Mouse (Mus musculus): ENCODE results near the gene Fam241b. TPM values are rescaled to one million over a fixed set of nuclear protein-coding genes. Genes with fewer than 3 reads are reported as not detected.

The Fam241b gene
- polyA plus RNA-seq, 1 experiment: 72.0 TPM

DNA sequence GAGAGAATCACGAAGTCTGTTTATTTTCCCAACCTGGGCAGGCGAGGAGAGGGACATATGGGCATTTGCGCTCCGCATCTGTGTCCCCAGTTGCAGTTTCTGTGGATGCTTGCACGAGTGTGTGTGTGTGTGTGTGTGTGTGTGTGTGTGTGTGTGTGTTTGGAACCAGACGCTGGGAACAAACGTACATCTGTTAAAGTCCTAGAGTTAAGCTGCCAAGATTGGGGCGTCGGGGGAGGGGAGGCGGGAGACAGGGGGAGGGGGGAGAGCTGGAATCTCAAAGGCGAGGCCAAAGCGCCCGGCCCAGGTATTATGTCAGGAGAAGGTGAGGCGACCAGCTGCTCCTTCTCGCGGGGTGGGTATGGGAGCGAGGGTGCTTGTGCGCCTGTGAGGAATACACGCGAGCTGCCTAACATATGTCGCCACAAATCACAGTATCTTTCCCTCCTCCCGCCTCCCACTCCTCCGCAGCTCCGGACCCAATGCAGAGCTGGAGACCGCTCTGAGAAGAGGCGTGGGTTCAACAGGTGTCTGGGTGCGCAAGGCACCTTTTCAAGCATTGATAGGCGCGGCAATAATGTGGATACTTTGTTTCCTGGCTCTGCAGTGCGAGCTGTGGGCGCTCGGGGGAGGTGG, 15.3 kb downstream of the Fam241b start:
- peak; percentile 72 for DNase-seq (ENCODE audit: low read depth)
- no peak for TF ChIP-seq POLR2A (IDR thresholded peaks at IDR 0.05; ENCODE audit: borderline replicate concordance, extremely low read depth, insufficient read depth, insufficient read length, poor library complexity, severe bottlenecking)
- TF ChIP-seq CTCF (IDR thresholded peaks at IDR 0.05; ENCODE audit: borderline replicate concordance, extremely low read depth, insufficient read depth, insufficient read length): no peak

DNA sequence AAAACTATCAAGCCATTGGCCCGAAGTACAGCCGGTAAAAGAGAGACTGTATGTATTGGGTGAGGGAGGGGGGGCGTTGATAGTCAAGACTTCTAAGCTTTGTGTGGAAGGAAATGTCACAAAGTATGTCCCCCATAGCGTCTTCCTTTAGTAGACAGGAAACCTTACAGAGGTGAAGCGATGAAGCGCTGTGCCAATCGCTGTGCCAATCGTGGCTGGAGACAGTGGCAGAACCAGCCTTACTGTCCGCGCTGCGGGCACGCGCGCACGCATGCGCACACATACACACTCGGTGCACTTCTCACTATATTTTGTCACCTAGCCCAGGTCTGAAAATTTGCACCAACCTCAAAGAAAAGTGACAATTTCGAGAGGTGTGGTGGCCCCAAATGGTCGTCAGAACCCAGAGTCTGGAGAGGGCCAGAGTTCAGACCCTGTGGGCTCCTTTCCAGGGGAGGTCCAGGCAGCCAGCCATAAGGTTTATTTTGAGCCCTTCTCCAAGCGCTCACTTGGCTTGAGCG, 15.9 kb downstream of the Fam241b start:
- DNase-seq (ENCODE audit: low read depth): no peak
- TF ChIP-seq POLR2A (IDR thresholded peaks at IDR 0.05; ENCODE audit: borderline replicate concordance, extremely low read depth, insufficient read depth, insufficient read length, poor library complexity, severe bottlenecking) (no peak), CTCF (IDR thresholded peaks at IDR 0.05; ENCODE audit: borderline replicate concordance, extremely low read depth, insufficient read depth, insufficient read length) (no peak)

DNA sequence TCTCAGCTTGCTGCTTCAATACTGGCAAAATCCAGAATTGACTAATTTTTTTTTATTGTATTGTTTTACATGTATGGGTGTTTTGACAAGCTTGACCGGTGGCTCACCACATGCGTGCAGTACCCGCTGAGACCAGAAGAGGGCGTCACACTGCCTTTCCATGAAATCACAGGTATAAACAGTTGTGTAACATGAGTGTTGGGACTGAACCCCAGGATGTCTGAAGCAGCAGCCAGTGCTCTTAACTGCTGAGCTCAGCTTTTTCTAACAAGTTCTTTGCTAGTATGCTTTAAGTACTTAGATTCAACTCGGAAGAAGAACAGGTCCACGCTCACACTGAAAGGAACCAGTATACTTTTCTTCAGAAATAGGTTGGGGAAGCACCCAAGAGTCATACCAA, 16.6 kb downstream of the Fam241b start:
- TF ChIP-seq POLR2A (IDR thresholded peaks at IDR 0.05; ENCODE audit: borderline replicate concordance, extremely low read depth, insufficient read depth, insufficient read length, poor library complexity, severe bottlenecking) (no peak), CTCF (IDR thresholded peaks at IDR 0.05; ENCODE audit: borderline replicate concordance, extremely low read depth, insufficient read depth, insufficient read length) (peak; percentile 46; the same call in 1 of the 2 replicates)
- no peak for DNase-seq (ENCODE audit: low read depth)

DNA sequence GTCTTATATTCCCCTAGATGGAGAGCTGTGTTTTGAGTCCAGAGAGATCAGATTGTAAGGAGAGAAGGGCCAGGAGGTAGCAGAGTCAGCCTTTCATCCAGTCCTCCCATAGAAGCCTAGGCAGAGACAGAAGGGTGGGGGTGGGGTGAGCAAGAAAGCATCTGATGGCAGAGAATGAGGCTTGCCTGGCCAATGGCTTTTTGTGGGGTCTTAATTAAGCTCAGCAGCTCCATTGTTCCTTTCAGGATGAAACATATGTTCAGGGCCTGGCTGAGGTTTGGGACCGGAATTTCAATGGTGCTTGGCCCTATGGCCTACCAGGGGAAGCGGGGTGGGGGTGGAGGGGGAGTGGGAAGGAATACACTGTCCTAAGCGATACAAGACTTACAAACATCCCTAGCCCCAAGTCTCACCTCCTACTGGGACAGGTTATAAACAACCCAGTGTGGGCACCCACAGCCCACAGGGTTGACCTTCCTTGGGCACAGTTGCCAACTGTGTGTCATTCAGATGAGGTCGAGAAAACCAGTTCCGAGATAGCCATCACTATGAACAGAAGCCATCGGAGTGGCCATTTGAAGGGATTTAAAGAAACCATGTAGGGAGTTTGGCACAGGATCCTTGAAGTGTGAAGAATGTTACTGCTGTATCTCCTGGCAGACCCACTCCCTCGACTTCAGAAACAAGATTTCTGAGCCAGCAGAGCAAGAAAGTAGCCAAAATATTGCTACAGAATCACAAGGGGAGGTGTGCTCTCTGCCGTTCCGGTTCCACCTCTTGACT, 29.7 kb downstream of the Fam241b start:
- peak; percentile 82 for DNase-seq (ENCODE audit: low read depth)
- TF ChIP-seq POLR2A (IDR thresholded peaks at IDR 0.05; ENCODE audit: borderline replicate concordance, extremely low read depth, insufficient read depth, insufficient read length, poor library complexity, severe bottlenecking): no peak
- TF ChIP-seq CTCF (IDR thresholded peaks at IDR 0.05; ENCODE audit: borderline replicate concordance, extremely low read depth, insufficient read depth, insufficient read length): no peak

DNA sequence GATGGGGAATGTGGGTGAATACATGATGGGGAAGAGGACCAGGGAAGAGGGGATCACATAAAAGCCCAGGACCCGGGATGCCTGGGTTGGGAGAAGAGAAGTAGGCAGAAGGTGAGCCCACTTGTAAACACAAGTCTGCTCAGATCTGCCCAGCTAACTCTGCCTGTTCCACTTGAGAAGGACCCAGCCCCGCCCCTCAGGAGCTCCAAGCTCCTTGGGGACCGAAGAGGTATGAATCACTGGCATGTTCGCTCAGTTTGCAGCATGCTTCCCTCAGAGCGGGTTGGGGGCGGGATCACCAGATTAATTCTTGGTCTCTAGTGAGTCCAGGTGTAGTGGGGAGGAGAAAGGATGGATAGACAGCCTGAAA, 32.5 kb downstream of the Fam241b start:
- no peak for TF ChIP-seq POLR2A (IDR thresholded peaks at IDR 0.05; ENCODE audit: borderline replicate concordance, extremely low read depth, insufficient read depth, insufficient read length, poor library complexity, severe bottlenecking)
- TF ChIP-seq CTCF (IDR thresholded peaks at IDR 0.05; ENCODE audit: borderline replicate concordance, extremely low read depth, insufficient read depth, insufficient read length): no peak
- no peak for DNase-seq (ENCODE audit: low read depth)

DNA sequence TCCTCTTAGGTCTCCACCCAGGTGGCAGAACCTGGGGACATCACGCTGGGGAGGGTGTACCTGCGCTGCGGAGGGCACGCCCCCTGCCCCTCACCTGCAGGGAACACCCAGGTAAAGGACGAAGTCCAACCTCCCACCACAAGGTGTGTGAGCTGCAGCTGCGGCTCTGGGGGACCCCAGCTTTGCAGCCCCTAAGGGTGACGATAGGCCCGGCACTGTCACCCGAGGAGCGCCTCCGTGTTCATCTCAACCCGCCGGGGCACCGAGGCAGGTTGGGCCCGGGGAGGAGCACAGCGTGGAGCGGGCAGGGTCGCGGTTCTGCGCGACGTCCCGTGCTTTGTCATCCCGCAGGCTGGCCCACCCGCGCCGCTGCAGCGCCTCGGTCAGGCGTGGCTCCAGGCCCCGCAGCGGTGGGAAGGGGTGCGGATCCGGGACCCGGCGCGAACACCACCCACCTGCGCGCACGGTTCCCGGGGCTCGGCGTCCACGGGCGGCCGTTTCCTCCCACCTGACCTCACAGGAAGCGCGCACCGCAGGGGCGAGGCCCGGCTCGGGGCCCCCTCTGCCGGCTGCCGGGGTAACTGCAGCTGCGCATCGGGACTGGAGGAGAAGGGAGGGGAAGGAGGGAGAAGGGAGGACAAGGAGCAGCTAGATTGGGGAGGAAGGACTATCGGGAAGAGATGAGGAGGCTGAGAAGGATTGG, 33.1 kb downstream of the Fam241b start:
- DNase-seq (ENCODE audit: low read depth): peak; percentile 88
- TF ChIP-seq POLR2A (IDR thresholded peaks at IDR 0.05; ENCODE audit: borderline replicate concordance, extremely low read depth, insufficient read depth, insufficient read length, poor library complexity, severe bottlenecking) (peak; percentile 55; the same call in 1 of the 2 replicates), CTCF (IDR thresholded peaks at IDR 0.05; ENCODE audit: borderline replicate concordance, extremely low read depth, insufficient read depth, insufficient read length) (peak; percentile 89)

DNA sequence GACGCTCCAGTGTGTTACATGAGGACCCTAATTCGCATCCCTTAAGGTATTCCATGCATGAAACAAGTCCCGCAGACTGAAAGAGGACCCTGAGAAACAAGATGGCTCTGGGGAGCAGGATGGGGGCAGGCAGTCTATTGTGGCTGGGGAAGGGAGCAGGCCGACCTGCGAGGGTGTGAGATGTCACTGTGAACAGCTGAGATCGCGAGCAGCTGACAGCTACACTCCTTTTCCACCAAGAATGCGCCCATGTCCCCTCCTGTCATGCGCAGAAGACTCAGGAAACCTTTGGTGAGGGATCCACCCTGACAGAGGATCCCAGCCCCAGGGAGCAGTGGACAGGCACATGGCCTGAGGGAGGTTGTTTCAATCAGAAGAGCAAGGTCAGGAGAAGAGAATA, 36.7 kb downstream of the Fam241b start:
- TF ChIP-seq CTCF (IDR thresholded peaks at IDR 0.05; ENCODE audit: borderline replicate concordance, extremely low read depth, insufficient read depth, insufficient read length): no peak
- no peak for TF ChIP-seq POLR2A (IDR thresholded peaks at IDR 0.05; ENCODE audit: borderline replicate concordance, extremely low read depth, insufficient read depth, insufficient read length, poor library complexity, severe bottlenecking)
- DNase-seq (ENCODE audit: low read depth): no peak

DNA sequence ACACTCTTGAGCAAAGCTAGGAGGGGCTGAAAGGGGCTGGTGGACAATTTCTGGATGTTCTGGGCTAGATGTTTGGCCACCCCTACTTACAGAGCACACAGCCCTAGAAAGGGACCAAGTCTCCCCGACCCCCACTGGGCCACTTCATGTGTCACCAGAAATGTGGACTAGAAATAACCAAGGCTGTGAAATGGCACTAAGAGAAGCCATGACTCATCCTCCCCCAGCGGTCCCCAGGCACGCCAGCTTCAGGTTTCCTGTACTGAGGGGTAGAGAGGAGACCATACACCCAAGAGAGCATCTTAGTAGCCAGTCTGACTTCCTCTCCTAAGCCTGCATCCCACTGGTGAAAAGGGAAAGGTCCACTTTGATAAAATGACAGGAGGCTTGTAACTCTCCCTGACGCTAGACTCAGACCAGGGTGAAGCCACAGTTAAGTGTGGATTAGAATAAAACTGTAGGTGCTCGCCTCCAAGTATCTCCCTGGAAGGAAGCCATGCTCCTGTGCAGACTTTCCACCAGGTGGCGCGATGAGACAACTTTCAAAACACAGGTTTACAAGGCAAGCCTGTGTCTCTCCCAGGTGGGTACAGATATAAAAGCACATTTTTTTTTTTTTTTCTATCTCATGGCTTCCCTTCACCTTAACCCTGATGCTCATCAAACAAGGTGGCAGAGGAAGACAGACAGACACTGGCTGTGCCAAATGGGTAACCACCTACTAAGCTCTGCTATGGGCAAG, 38.7 kb downstream of the Fam241b start:
- peak; percentile 84 for TF ChIP-seq CTCF (IDR thresholded peaks at IDR 0.05; ENCODE audit: borderline replicate concordance, extremely low read depth, insufficient read depth, insufficient read length)
- TF ChIP-seq POLR2A (IDR thresholded peaks at IDR 0.05; ENCODE audit: borderline replicate concordance, extremely low read depth, insufficient read depth, insufficient read length, poor library complexity, severe bottlenecking): no peak
- DNase-seq (ENCODE audit: low read depth): peak; percentile 88

DNA sequence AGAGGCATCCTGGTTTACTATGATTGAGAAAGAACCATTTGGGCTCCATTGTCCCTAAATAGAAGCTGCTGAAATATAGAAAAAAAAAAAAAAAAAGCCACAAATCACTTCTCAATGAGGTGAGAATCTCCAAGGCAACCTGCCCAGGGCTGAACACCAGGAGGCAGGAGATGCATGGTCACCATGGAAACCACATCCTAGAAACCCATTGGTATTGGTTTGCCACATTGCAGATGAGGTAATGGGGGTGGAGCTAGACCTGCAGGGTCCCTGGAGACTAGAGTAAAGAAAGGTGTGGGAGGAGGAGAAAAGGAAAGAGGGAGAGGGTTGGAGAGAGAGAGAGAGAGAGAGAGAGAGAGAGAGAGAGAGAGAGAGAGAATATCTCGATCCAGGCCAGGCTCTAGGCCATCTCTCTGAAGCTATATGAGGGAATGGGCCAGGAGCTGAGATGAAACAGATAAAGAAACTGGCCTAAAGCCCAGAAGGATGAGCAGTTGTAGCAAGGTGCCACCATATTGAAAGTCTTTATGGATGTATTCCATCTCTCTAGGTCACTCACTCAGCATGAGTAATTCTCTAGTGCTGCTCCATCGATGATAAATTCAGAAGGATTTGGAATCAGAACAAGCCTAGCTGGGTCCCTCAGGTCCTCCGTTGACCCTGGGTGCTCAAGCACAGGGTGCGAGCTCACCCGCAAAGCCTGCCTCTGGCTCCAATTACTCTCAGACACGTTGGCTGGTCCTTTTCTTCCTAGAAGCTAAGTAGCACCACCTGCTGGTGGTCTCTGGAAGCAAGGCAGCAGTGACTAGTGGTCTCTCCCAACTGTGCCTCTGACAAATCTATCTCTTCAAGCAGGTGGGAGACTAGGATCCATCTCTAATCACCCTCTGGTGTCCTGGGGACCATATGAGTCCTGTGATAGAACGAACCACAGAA, 41.9 kb downstream of the Fam241b start:
- DNase-seq (ENCODE audit: low read depth): peak; percentile 98
- TF ChIP-seq CTCF (IDR thresholded peaks at IDR 0.05; ENCODE audit: borderline replicate concordance, extremely low read depth, insufficient read depth, insufficient read length) (peak; percentile 87; the same call in 1 of the 2 replicates), POLR2A (IDR thresholded peaks at IDR 0.05; ENCODE audit: borderline replicate concordance, extremely low read depth, insufficient read depth, insufficient read length, poor library complexity, severe bottlenecking) (no peak)

Data from brain, embryonic 14.5 days (tissue).